Mouse (Mus musculus) small intestine, adult 2 months (tissue): ENCODE results near the gene Rbfox1. TPM values are rescaled to one million over a fixed set of nuclear protein-coding genes. Genes with fewer than 3 reads are reported as not detected.

Experiments used
- H3K27ac ChIP-seq: fragments of 200-500 bp; 2 replicates; pipeline ENCODE4 v1.5.1; 2012; ENCODE audit warnings: low read depth, low read length, control low read depth, inconsistent platforms; ENCODE audit not compliant: insufficient read depth
- H3K27me3 ChIP-seq: fragments of 200-500 bp; 2 replicates; pipeline ENCODE4 v1.6.1; 2012; ENCODE audit warnings: mild to moderate bottlenecking, moderate library complexity, low read length, inconsistent platforms; ENCODE audit not compliant: control insufficient read depth, insufficient read depth
- H3K36me3 ChIP-seq: fragments of 200-500 bp; 2 replicates; pipeline ENCODE4 v1.6.1; 2012; ENCODE audit warnings: mild to moderate bottlenecking, low read length, control low read depth, inconsistent platforms; ENCODE audit not compliant: control insufficient read depth, insufficient read depth
- H3K4me1 ChIP-seq: fragments of 200-500 bp; 2 replicates; pipeline ENCODE4 v1.6.1; 2012; ENCODE audit warnings: low read length, inconsistent platforms, mixed read lengths; ENCODE audit not compliant: control insufficient read depth, insufficient read depth, insufficient read length
- H3K4me3 ChIP-seq: fragments of 200-500 bp; 2 replicates; pipeline ENCODE4 v1.5.1; 2012; ENCODE audit warnings: low read depth, mild to moderate bottlenecking, control low read depth, inconsistent platforms, low read length, moderate library complexity
- CTCF ChIP-seq: fragments of 200-500 bp; IDR thresholded peaks from 2 replicates; pipeline ENCODE4 v1.5.1; 2012; ENCODE audit warnings: low read depth, mild to moderate bottlenecking, control low read depth, inconsistent platforms, low read length, moderate library complexity, mixed read lengths; ENCODE audit not compliant: insufficient replicate concordance, insufficient read length; ENCODE audit errors: extremely low read depth
- POLR2A ChIP-seq: fragments of 200-500 bp; IDR thresholded peaks from 2 replicates; pipeline ENCODE4 v1.6.1; 2012; ENCODE audit warnings: low read depth, mild to moderate bottlenecking, control low read depth, inconsistent platforms, low read length, moderate library complexity
- WGBS: fragments of 180-500 bp; shearing (Covaris S2); methylation state at CpG from one replicate; pipeline ENCODE4 v1.1.7; 2018; 5-methylcytosine and 5-hydroxymethylcytosine counted together
- polyA plus RNA-seq: library from polyadenylated mRNA; depleted of rRNA; stranded (reverse); fragments of >200 nt; gene quantifications from 2 replicates; pipeline ENCODE4 v1.2.3, GENCODE M21; 2012

Rbfox1 gene
- polyA plus RNA-seq, 1 experiment, result 0.72 TPM

DNA sequence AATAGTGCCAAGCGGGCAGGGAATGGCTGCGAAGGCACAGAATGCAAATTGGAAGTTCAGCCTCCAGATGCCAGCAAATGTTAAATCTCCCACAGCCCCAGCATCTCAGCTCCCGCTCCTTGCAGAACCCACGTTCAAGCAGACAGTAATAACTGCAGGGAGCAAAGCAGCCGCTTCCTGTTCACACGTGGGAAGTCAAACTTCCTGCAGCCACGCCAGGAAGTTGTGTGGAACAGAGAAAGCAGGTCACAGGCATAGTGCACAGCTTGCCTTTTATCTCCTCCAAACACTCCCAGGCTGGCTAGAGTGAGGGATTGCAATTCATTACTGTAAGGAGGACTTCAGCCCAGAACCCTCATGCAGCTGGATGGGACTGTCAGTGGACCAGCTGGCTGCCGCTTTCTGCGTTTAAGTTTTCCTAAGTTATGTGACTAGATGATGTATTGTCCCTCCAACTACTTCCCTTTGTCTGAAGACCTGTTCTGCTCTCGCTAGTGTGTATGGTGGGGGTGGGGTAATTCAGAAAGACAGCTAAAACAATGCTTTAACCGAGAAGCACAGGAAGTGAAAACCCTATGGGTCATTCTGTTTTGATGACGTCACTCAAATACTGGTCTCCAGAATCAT, 1534.6 kb downstream of the Rbfox1 start:
- TF ChIP-seq CTCF, result no peak
- TF ChIP-seq POLR2A, result no peak
- H3K4me1 ChIP-seq, result no peaks in the 10 kb centered on the region
- WGBS, result 30% methylated on average over 12 of the region's 12 CpGs
- H3K27me3 ChIP-seq, result no peaks in the 10 kb centered on the region
- peak overlapping the region; percentile 5; the same call in 1 of the 2 replicates for H3K4me3 ChIP-seq
- H3K27ac ChIP-seq, result no peak overlapping the region
- no peaks in the 10 kb centered on the region for H3K36me3 ChIP-seq

DNA sequence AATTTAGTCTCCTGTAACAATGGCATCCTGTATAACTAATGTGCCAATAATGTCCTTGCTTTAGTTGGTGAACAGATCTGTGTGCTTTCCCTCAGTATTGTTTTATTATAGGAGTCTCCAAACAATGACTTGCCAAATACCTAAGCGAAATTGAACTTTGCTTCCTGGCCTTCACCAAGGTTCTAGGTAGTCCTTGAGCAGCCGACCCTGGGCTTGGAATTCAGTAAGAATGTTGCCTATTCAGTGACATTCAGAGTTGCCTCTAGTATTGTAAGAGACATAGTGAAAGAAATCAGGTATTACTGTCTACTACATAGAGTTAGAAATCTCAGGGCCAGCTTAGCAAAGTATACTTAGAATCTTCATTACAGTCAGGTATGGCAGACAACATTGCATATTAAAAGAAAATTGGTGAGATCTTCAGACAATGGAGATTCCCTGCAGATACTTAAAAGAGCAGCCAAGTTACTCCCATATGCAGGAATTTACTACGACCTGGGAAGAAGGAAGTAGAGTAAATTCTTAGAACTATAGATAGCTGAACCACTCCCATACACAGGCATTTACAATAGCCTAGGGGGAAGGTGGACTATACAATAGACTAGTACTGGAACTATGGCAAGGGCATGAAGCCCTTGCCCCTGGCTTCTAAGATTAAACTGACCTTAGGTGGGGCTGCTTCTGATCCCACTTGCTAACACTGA, 1540.4 kb downstream of the Rbfox1 start:
- Histone ChIP-seq H3K27ac (no peak overlapping the region), H3K4me1 (no peaks in the 10 kb centered on the region), H3K4me3 (no peak overlapping the region), H3K36me3 (no peaks in the 10 kb centered on the region), H3K27me3 (no peaks in the 10 kb centered on the region)
- TF ChIP-seq CTCF, result no peak
- TF ChIP-seq POLR2A, result no peak
- 56% methylated on average over 3 of the region's 3 CpGs for WGBS

DNA sequence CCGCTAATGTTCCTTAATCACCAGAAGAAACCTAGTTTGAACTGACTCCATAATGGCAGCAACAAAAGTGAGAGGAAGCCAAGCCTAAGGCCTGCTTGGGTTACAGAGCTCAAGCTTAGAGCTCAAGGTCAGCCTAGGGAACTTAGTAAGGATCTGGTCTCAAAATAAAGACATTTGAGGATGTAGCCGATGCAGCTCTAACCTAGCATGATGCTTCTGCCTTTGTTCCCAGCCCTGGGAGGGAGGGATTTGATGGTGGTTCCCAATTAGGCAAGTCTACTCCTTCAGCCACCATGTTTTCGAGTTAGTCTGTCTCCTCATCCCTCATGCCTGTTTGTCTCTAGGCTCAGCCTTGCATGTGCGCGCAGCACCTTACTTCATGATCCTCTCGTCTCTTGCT, 1548.1 kb downstream of the Rbfox1 start:
- WGBS, result 88% methylated on average over 6 of the region's 6 CpGs
- Histone ChIP-seq H3K27ac (no peak overlapping the region), H3K4me1 (no peaks in the 10 kb centered on the region), H3K4me3 (no peak overlapping the region), H3K27me3 (no peaks in the 10 kb centered on the region), H3K36me3 (no peaks in the 10 kb centered on the region)
- no peak for TF ChIP-seq CTCF
- TF ChIP-seq POLR2A, result no peak

DNA sequence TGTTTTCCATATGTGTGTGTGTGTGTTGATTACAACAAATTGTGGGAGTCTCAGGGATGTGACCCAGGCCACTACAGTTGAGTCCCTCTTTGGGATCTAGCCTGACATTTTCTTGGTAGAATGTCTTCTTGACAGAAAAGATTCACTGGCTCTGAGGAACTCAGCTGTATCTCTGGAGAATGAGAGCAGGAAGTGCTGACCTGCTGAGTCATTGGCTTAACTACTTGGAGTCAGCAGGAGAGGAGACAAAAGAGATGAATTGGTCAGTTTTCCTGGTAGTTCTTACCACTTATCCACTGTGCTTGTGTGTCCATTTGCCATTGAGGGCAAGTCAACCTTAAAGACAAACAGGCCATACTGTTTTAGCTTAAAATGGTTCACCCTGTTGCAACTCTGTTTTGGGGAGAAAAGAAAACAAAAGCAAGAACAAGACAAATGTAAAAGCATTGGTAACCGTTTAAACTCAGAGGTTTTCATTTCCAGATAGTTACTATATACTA, 1561.7 kb downstream of the Rbfox1 start:
- no peaks in the 10 kb centered on the region for H3K36me3 ChIP-seq
- WGBS, result 80% methylated on average over 1 of the region's 1 CpGs
- TF ChIP-seq POLR2A (no peak), CTCF (no peak)
- H3K27me3 ChIP-seq, result no peaks in the 10 kb centered on the region
- no peak overlapping the region for H3K27ac ChIP-seq
- H3K4me1 ChIP-seq, result no peaks in the 10 kb centered on the region
- no peak overlapping the region for H3K4me3 ChIP-seq

DNA sequence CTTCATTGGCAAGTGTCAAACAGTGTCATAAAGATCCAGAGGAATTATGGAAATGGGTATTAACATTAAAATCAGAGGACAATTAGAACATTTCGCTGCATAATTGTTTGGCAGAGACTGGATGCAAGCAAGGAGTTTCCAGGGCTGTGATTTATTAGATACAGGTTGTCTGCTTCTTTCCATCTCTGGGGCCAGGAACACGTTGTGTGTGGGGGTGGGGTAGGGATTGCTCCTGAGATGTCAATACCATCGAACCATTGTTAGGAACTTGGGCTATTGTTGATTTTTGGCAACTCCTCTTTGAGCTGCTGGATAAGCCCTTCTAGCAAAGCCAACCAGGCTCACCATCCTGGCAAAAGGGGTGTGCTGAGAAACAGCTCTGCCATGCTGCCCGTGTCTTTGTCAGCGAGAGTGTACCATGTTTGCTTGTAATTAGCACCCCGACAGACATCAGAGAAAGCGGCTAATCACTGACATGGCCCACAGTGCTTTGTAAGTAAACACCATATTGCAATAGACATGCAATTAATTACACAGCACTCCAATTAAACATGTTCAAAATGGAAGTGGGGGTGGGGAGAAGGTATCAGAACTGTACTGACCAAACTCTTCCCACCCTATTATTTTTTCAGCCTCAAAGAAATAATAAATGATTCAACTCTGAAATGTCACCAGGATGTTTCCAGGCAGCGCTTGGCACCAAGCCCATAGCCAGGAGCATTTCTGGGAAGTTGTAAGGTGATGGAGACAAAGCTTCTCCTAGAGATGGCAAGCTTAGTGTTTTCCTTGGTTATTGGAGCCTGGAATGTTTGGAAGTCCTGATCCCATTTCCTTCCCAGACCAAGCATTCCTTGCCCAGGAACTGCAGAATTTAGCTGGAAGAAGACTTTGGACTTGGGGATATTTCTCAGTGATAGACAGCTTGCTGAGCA, 1562.8 kb downstream of the Rbfox1 start:
- TF ChIP-seq POLR2A (no peak), CTCF (no peak)
- 54% methylated on average over 8 of the region's 8 CpGs for WGBS
- Histone ChIP-seq H3K27ac (no peak overlapping the region), H3K36me3 (no peaks in the 10 kb centered on the region), H3K27me3 (no peaks in the 10 kb centered on the region), H3K4me1 (no peaks in the 10 kb centered on the region), H3K4me3 (no peak overlapping the region)

GRCm38 (mm10) chr16:7451193-7451592, 1566.0 kb downstream of the Rbfox1 start:
- WGBS, result 87% methylated on average over 3 of the region's 3 CpGs
- Histone ChIP-seq H3K27me3 (no peaks in the 10 kb centered on the region), H3K4me1 (no peaks in the 10 kb centered on the region), H3K27ac (no peak overlapping the region), H3K4me3 (no peak overlapping the region), H3K36me3 (no peaks in the 10 kb centered on the region)
- TF ChIP-seq POLR2A (no peak), CTCF (no peak)

- H3K27ac ChIP-seq, result no peak overlapping the region
- H3K4me1 ChIP-seq, result no peaks in the 10 kb centered on the region
- no peaks in the 10 kb centered on the region for H3K36me3 ChIP-seq
- H3K27me3 ChIP-seq, result no peaks in the 10 kb centered on the region
- TF ChIP-seq POLR2A (no peak), CTCF (no peak)
- no peak overlapping the region for H3K4me3 ChIP-seq
- WGBS, result 78% methylated on average over 4 of the region's 4 CpGs
These were observed 1572.4 kb downstream of the Rbfox1 start for GRCm38 (mm10) chr16:7457571-7457970.
